Mouse (Mus musculus): ENCODE results near the gene Nfib. TPM values are rescaled to one million over a fixed set of nuclear protein-coding genes. Genes with fewer than 3 reads are reported as not detected.

Nfib gene
- total and polyA plus RNA-seq, 2 experiments: 16.4 to 50.0 TPM

DNA sequence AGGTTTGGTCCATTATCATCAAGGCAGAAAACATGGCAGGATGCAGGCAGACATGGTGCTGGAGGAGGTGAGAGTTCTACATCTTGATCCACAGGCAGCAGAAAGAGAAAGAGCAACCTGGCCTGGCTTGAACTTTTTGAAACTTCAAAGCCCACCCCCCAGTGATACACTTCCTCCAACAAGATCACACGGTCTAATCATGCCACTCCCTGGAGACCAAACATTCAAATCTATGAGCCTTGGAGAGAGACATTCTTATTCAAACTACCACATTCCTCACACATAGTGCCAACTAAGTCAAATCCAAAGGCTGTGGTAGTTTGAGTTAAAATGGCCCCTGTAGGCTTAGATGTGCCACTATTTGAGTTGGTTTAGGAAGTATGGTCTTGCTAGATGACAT is 104.9 kb downstream of the Nfib start:
- no peaks in the 10 kb centered on the region for H3K36me3 ChIP-seq (ENCODE audit: control insufficient read depth, insufficient read depth, low read length)
- WGBS: 88% methylated on average over 1 of the region's 1 CpGs

DNA sequence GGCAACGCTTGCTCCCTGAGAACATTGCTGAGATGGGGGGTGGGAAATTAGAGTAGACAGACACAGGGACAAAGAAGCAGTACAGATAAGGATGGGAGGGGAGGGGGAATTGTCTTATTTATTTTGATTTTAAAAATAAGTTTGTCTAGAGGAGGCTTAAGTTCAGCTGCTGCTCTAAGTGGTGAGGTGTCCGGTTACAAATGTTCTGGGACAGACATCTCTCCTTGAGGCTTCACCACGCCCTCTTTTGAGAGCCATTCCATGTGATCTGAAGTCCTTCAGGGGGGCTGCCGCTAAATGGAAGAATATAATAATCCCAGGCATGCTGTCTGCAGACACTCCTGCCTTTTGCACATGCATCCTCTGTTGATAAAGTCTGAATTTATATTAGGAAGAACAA is 107.1 kb downstream of the Nfib start:
- H3K27ac ChIP-seq (replicated peaks; ENCODE audit: insufficient read depth, low read depth, low read length): no peak overlapping the region
- no peak for DNase-seq (ENCODE audit: extremely low read depth, low read depth, low spot score)
- H3K27me3 ChIP-seq (ENCODE audit: control insufficient read depth, insufficient read depth, low read length): no peaks in the 10 kb centered on the region
- H3K36me3 ChIP-seq (ENCODE audit: control insufficient read depth, insufficient read depth, low read length): no peaks in the 10 kb centered on the region
- WGBS: 73% methylated on average over 4 of the region's 4 CpGs
- TF ChIP-seq POLR2A (IDR thresholded peaks at IDR 0.05; ENCODE audit: extremely low read depth, insufficient read depth, low read length) (no peak), CTCF (IDR thresholded peaks at IDR 0.05; ENCODE audit: low read depth, low read length) (no peak)
- no peaks in the 10 kb centered on the region for H3K4me1 ChIP-seq (ENCODE audit: control insufficient read depth, insufficient read depth, low read length)
- H3K4me3 ChIP-seq (ENCODE audit: insufficient read depth, low read depth, low read length): no peak overlapping the region
- no peak overlapping the region for H3K9ac ChIP-seq (ENCODE audit: low read depth, low read length)
- no peaks in the 10 kb centered on the region for H3K79me2 ChIP-seq (ENCODE audit: control insufficient read depth, insufficient read depth, low read length)

More for the DNA sequence above, 104.9 kb downstream of the Nfib start:
- no peaks in the 10 kb centered on the region for H3K79me2 ChIP-seq (ENCODE audit: control insufficient read depth, insufficient read depth, low read length)
- H3K27me3 ChIP-seq (ENCODE audit: control insufficient read depth, insufficient read depth, low read length): no peaks in the 10 kb centered on the region
- no peaks in the 10 kb centered on the region for H3K4me1 ChIP-seq (ENCODE audit: control insufficient read depth, insufficient read depth, low read length)
- no peak for TF ChIP-seq POLR2A (IDR thresholded peaks at IDR 0.05; ENCODE audit: extremely low read depth, insufficient read depth, low read length)
- no peak for TF ChIP-seq CTCF (IDR thresholded peaks at IDR 0.05; ENCODE audit: low read depth, low read length)
- DNase-seq (ENCODE audit: extremely low read depth, low read depth, low spot score): no peak
- H3K27ac ChIP-seq (replicated peaks; ENCODE audit: insufficient read depth, low read depth, low read length): no peak overlapping the region
- H3K9ac ChIP-seq (ENCODE audit: low read depth, low read length): no peak overlapping the region
- H3K4me3 ChIP-seq (ENCODE audit: insufficient read depth, low read depth, low read length): no peak overlapping the region

DNA sequence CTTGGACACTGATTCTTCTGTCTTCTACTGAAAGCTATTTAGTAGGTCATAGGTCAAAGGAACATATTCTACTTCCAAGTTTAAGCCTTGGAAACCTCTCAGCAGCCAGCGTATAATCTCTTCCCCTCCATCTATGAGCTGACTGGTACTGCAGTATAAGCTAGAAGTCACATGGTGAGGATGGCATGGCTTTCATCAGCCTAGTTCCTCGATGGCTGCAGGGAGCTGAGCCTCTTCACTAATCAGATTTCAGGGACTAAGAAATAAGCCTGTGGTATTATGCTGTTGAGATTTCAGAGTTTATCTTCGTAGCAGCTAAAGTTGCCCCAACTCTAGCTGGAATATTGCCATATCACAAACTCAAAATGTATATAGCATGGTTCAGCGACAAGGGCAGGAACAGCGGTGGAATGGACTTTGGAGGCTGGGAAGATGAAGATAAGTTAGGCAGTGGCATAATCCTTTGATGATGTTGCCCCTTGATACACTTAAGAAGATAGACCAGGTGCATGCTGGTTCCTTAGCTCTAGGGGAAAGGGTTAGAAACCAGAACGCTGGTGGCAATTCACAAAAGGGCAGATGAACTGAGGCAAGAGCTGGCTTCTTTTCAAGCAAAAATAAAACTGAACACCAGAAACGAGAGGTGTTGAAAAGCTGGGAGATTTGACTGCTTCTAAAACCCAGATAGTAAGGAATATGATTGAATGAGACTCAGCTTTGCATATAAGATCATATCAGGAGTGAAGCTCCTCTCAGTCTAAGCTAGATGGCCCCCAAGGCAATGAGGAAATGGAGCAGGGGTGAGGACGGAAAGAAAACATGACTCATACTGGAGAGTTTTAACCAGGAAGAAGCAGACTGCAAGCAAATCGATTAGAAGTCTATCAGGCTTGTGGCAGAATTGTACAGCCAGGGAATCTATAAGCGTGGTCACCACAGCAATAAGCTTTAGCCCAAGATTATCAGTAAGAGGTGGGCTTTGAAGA is 111.6 kb downstream of the Nfib start:
- H3K27me3 ChIP-seq (ENCODE audit: control insufficient read depth, insufficient read depth, low read length): no peaks in the 10 kb centered on the region
- H3K79me2 ChIP-seq (ENCODE audit: control insufficient read depth, insufficient read depth, low read length): no peaks in the 10 kb centered on the region
- WGBS: 78% methylated on average over 10 of the region's 10 CpGs
- H3K36me3 ChIP-seq (ENCODE audit: control insufficient read depth, insufficient read depth, low read length): no peaks in the 10 kb centered on the region
- no peak for TF ChIP-seq CTCF (IDR thresholded peaks at IDR 0.05; ENCODE audit: low read depth, low read length)
- TF ChIP-seq POLR2A (IDR thresholded peaks at IDR 0.05; ENCODE audit: extremely low read depth, insufficient read depth, low read length): no peak
- no peak overlapping the region for H3K27ac ChIP-seq (replicated peaks; ENCODE audit: insufficient read depth, low read depth, low read length)
- H3K4me3 ChIP-seq (ENCODE audit: insufficient read depth, low read depth, low read length): no peak overlapping the region
- no peak overlapping the region for H3K9ac ChIP-seq (ENCODE audit: low read depth, low read length)
- DNase-seq (ENCODE audit: extremely low read depth, low read depth, low spot score): no peak
- no peaks in the 10 kb centered on the region for H3K4me1 ChIP-seq (ENCODE audit: control insufficient read depth, insufficient read depth, low read length)

DNA sequence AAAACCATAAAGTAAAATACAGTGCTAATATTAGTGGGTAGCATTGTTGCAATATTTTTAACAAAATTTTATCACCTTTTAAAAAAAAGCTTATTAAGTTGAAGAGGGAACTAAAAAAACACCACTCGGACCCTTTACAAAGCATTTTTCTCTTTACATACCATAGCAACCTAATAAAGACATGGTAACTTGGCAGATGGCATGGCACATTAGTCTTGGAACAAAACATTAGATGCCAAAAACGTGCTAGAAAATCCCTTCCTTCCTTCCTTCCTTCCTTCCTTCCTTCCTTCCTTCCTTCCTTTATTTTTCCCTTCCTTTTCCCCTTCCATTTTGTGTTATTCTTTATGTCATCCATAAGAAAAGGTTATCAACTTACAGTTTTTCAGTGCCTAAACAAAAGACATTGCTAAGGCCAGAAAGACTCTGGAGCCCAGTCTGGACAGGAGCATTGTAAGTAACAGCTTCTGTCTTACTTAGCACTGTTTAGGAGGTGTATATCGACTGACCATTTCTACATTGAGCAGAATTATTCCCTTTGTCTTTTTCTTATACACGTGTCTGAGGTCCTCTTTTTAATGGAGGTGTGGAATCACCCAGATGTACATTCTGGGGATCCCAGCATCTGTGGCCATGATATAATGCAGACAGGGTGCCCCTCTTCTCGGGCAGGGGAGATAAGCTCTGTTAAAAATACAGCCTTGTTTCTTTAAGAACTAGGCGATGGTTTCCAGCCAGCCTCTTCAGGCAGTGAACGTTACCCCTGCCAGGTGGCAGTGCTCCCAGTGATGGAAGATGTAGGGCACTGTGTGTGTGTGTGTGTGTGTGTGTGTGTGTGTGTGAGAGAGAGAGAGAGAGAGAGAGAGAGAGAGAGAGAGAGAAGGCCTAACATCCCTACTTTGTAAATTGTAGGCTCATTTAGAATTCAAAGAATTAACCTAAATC is 113.2 kb downstream of the Nfib start:
- TF ChIP-seq CTCF (IDR thresholded peaks at IDR 0.05; ENCODE audit: low read depth, low read length) (no peak), POLR2A (IDR thresholded peaks at IDR 0.05; ENCODE audit: extremely low read depth, insufficient read depth, low read length) (no peak)
- 55% methylated on average over 7 of the region's 7 CpGs for WGBS

DNA sequence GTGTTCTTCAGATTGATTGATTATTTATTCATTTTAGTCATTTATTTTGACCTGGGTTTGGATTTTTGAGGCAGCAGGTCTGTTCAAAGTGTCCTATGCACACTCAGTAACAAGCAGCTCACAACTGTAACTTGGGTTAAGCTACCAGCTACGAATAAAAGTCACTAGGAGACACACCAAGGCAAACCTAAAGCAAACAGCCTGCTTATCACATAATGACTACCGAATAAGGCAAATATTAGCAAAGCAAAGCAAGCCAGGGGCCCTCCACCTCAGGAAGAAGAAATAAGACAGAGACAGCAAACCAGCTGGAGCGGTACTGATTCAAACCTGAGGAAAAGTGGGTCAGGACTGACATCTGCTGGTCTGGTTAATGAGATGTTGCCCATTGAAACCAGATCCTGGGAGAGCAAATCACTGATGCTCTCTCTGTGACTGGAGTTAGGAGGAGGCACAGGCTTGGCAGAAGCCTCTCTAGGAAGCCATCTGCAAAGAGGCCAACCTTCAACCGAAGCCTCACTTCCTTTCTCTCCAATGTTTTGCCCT is 116.1 kb downstream of the Nfib start:
- TF ChIP-seq POLR2A (IDR thresholded peaks at IDR 0.05; ENCODE audit: extremely low read depth, insufficient read depth, low read length) (no peak), CTCF (IDR thresholded peaks at IDR 0.05; ENCODE audit: low read depth, low read length) (peak; percentile 30; the same call in 1 of the 2 replicates)
- WGBS: 9% methylated on average over 4 of the region's 4 CpGs
- Histone ChIP-seq H3K79me2 (ENCODE audit: control insufficient read depth, insufficient read depth, low read length) (no peaks in the 10 kb centered on the region), H3K36me3 (ENCODE audit: control insufficient read depth, insufficient read depth, low read length) (no peaks in the 10 kb centered on the region), H3K4me1 (ENCODE audit: control insufficient read depth, insufficient read depth, low read length) (no peaks in the 10 kb centered on the region), H3K9ac (ENCODE audit: low read depth, low read length) (no peak overlapping the region), H3K4me3 (ENCODE audit: insufficient read depth, low read depth, low read length) (no peak overlapping the region), H3K27ac (replicated peaks; ENCODE audit: insufficient read depth, low read depth, low read length) (no peak overlapping the region), H3K27me3 (ENCODE audit: control insufficient read depth, insufficient read depth, low read length) (no peaks in the 10 kb centered on the region)
- DNase-seq (ENCODE audit: extremely low read depth, low read depth, low spot score): peak; percentile 55

More for the DNA sequence above, 113.2 kb downstream of the Nfib start:
- no peak overlapping the region for H3K4me3 ChIP-seq (ENCODE audit: insufficient read depth, low read depth, low read length)
- H3K79me2 ChIP-seq (ENCODE audit: control insufficient read depth, insufficient read depth, low read length): no peaks in the 10 kb centered on the region
- H3K27ac ChIP-seq (replicated peaks; ENCODE audit: insufficient read depth, low read depth, low read length): no peak overlapping the region
- peak; percentile 5 for DNase-seq (ENCODE audit: extremely low read depth, low read depth, low spot score)
- H3K4me1 ChIP-seq (ENCODE audit: control insufficient read depth, insufficient read depth, low read length): no peaks in the 10 kb centered on the region
- H3K36me3 ChIP-seq (ENCODE audit: control insufficient read depth, insufficient read depth, low read length): no peaks in the 10 kb centered on the region
- no peak overlapping the region for H3K9ac ChIP-seq (ENCODE audit: low read depth, low read length)
- H3K27me3 ChIP-seq (ENCODE audit: control insufficient read depth, insufficient read depth, low read length): no peaks in the 10 kb centered on the region

Data from liver, adult 2 months (tissue).